Mouse (Mus musculus) embryo, embryonic 10.5 days (tissue): ENCODE data around the gene Gm20517.

Experiments
- DNase-seq: peaks from one replicate; pipeline ENCODE4 v3.0.0-alpha.2; 2015; ENCODE audit warnings: low spot score

Gm20517 gene

GRCm38 (mm10) chr17:47678238-47678637 lies 66.8 kb downstream of the Gm20517 start:
- DNase-seq = no peak

DNA sequence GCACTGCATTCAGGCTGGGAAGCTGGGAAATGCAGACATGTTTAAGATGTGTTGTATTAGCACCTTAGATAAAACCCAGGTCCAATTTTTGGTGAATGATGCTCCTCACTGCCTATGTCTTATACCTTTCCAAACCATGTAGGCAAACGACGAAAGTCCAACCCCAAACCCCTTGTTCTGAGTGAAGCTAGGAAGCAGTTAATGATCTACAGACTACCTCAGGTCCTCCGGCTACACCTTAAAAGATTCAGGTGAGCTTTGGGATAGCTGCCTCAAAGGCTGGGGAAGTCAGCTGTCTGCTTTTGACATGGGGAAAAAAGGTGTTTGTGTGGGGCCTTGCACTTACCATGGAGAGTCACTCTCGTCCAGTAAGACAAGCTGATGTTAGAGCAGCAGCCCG lies 67.3 kb downstream of the Gm20517 start:
- DNase-seq = no peak

DNA sequence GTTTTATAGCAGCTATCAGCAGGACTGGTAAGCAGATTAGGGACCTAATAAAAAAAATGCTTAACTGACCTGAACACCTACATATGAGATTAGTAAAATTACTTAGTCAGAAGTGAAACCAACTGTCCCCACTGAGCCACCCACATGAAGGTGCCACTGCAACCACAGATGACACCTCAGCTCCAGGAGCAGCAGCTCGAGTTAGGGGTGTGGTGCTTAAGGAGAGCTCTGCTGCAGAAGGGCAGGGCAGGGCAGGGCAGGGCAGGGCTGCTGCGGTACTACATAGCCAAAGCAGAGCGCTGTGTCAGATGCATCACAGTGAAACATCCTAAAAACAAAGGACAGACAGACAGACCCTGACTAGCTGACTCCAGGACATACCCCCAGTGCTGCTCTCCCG lies 71.4 kb downstream of the Gm20517 start:
- no peak for DNase-seq

DNA sequence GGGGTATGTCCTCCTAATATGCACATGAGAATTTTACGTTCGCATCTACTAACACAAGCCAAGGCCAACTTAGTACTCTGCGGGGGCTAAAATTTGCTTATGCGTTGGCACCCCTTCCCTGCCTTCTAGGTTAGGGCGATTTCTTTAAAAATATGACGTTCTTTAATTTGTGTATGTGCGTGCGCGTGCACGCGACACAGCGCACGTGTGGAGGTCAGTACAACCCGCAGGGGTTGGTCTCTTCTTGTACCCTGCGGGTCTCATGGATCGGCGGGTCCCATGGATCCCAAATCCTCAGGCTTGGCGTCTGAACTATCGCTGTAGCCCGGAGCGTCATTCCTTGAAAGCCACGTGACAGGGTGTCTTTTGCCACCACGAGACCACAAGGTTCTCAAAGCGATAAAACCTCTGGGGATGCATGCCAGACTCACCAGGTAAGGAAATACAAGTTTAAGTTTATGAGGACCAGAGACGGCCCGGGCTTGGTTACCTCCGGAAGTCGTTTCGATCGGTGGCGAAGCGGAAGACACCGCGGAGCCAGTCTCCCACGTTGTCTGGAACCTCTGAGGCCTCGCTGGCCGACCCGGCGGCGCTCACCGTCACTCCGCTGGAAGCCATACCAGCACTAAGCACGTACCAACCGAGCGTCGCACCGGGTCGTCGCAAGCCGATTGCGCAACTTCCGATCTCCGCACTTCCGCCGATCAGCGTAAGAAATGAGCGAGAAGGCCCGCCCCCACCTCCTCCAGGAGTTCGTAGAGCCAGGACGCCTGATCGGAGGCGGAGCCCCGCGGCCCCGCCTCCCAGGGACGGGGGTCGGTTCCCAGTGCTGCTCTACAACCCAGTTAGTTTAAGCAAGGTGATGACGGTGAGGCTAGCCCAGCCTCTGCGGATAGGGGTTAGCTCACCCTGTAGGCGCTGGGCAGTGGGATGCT lies 76.3 kb downstream of the Gm20517 start:
- peak; percentile 99 for DNase-seq

GRCm38 (mm10) chr17:47688344-47688607 lies 76.9 kb downstream of the Gm20517 start, which contains the start of gene Tomm6:
TSS of gene Tomm6 (minus strand) at chr17:47688386.
- no peak for DNase-seq

- DNase-seq = peak; percentile 75
Measured at GRCm38 (mm10) chr17:47688608-47689575, 77.5 kb downstream of the Gm20517 start, which contains the start of gene Frs3. TSS of gene Frs3 (plus strand) at chr17:47689030.

DNA sequence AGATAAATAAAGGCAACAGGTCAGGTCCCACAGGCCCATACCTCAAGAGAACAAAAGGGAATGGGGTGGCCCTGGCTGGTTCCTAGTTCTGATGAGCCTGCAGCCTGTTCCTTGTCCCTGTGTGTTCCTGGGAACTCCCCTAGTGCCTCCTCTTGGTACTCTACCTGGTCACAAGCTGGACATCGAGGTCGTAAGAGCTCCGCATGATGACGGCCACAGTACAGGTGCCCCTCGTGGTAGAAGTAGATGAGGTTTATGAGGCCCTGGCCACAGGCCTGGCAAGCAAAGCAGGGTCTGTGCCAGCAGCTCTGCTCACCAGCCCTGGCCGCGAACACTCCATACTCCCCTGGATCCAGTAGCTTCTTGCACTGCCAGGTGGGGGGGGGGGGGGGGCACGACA lies 78.5 kb downstream of the Gm20517 start:
- no peak for DNase-seq

- no peak for DNase-seq
Measured at GRCm38 (mm10) chr17:47691650-47692049, 80.3 kb downstream of the Gm20517 start.

- no peak for DNase-seq
Measured at GRCm38 (mm10) chr17:47693671-47694441, 82.5 kb downstream of the Gm20517 start.

GRCm38 (mm10) chr17:47694442-47694502 lies 82.9 kb downstream of the Gm20517 start, which contains the start of gene Gm21981:
TSS of gene Gm21981 (minus strand) at chr17:47694455.
- DNase-seq = no peak

GRCm38 (mm10) chr17:47694503-47695336 lies 83.3 kb downstream of the Gm20517 start, which contains the start of gene Prickle4:
TSS of gene Prickle4 (minus strand) at chr17:47694736.
- peak; percentile 98 for DNase-seq

DNA sequence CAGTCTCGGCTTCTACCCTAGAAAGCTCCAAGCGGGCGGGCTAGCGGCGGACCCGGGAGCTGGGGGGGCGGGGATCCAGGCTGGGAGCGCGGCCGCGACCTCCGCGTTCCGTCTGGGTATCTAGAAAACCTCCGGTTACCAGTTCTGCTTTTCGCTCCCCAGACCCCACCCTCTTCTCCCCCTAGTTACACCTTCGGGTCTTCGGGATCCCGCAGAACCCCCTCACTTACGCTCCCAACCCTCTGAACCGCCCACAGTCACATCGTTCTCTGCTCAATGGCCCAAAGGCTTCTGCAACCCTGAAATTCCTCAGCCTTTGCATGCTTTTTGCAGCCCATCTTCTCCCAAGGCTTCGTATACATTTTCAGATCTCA lies 83.9 kb downstream of the Gm20517 start:
- DNase-seq = no peak

GRCm38 (mm10) chr17:47698156-47698555 lies 86.8 kb downstream of the Gm20517 start:
- DNase-seq = no peak

GRCm38 (mm10) chr17:47699055-47699454 lies 87.7 kb downstream of the Gm20517 start:
- DNase-seq = no peak

- DNase-seq = no peak
Measured at GRCm38 (mm10) chr17:47701793-47702192, 90.4 kb downstream of the Gm20517 start.

- DNase-seq = no peak
Measured at GRCm38 (mm10) chr17:47702548-47703345, 91.4 kb downstream of the Gm20517 start.

DNA sequence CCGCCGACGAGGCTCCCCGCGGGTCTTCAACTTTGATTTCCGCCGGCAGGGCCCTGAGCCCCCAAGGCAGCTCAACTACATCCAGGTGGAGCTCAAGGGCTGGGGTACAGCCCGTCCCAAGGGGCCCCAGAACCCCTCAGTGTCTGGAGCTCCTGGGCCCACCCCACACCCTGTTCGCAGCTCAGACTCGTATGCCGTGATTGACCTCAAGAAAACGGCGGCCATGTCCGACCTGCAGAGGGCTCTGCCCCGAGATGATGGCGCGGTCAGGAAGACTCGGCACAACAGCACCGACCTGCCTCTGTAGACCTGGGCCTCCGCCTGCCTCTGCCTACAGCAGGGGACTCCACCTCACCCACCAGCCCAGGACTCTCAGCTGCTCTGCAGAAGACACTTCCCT lies 92.2 kb downstream of the Gm20517 start:
- no peak for DNase-seq

DNA sequence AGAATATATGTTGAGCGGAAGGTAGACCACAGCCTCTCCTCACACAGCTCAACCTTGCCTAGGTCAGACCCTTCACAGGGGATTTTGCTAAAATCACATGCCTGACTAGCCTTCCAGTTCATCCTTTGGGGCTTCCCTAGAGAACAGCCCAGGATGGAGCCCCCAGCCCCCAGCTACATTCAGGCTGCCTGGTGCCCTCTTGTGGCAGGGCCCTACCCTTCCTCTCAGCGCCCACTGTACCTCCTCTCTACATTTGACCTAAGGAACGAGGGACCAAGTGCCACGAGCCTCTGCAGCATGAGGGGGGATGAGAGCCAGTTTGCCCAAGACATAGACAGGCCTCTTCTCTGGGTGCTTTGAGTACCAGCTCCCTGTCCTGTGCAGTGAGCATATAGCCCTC lies 93.3 kb downstream of the Gm20517 start:
- DNase-seq = no peak

DNA sequence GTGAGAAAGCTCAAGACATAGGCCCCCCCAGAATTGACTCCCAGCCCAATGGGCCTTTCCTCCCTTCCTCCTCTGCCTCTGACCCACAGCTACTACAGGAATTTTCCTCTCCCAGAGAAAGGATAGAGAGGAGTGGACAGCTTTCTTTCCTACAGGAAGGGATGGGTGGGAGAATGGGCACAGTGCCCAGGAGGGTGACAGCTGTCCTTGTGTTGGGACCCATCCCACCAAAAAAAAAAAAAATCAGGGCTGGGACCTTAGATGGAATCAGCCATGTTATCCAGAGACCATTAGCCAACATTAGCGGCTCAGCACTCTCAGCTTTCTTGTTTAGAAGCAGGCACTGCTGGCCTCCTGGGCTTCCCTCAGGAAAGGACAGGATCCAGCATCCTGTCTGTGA lies 94.8 kb downstream of the Gm20517 start:
- no peak for DNase-seq

GRCm38 (mm10) chr17:47707961-47708360 lies 96.6 kb downstream of the Gm20517 start:
- DNase-seq = no peak

DNA sequence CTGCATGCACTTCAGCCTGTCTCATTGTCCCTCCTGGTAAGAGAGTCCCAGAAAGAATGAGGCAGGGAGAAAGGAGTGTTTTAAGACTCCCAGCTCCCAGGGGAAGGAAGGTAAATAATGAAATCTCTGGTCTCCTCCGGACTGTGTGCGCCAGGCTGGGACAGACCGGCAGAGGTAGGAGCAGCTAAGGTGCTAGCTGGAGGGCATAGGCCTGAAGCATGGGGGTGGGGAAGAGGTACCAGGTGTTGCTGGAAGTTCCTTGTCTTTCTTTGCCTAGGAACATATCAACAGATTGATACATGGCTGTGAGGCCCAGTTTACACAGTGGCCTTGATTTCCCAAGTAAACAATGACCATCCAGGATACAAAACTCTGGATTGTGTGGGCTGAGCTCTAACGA lies 97.6 kb downstream of the Gm20517 start:
- DNase-seq = no peak
